ENCODE assay signal across 30 mouse cellular contexts in the genomic region with DNA sequence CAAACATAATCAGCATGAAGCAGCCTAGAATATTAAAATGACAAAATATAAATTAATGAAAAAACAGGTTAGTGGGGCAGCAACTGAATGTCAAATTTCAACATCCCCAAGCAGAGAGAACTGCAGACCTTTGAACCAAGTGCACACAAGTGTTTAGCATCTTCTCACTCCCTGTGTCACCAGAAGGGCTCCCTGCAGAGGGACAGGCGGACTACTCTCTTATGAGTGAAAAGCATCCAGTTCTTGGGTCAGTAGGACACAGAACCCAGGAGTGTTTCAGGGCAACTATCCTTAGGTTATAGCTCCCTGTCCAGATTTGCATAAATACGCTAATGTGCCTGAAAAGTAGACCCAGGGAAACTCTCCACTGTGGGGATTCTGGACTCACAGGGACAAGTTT.
"Had no signal": no experiment of that assay in that cellular context is flagged by ENCODE, and none has a peak within 500 bp of the region (broad histone marks: within the 10 kb centered on the region; RNA-seq: fewer than 3 reads in every experiment).

No protein-coding gene starts in this region.

- H3K4me3 ChIP-seq: limb, embryonic 10.5 days; limb, embryonic 12.5 days; limb, embryonic 13.5 days; limb, embryonic 15.5 days; liver, embryonic 12.5 days; liver, embryonic 13.5 days; liver, embryonic 15.5 days; lung, embryonic 15.5 days; megakaryocyte, embryonic 14.5 days; midbrain, embryonic 10.5 days; midbrain, embryonic 12.5 days; midbrain, embryonic 13.5 days; midbrain, embryonic 15.5 days; myocyte; neural tube, embryonic 12.5 days had no signal

- ATAC-seq: liver, embryonic 12.5 days; liver, postnatal 0 days; lung, postnatal 0 days; midbrain, embryonic 13.5 days; midbrain, embryonic 15.5 days had no signal

- H3K4me2 ChIP-seq: limb, embryonic 12.5 days; limb, embryonic 13.5 days; limb, embryonic 15.5 days; liver, embryonic 11.5 days; liver, embryonic 12.5 days; liver, embryonic 13.5 days; liver, embryonic 15.5 days; lung, embryonic 14.5 days; lung, embryonic 15.5 days; midbrain, embryonic 12.5 days; midbrain, embryonic 13.5 days; midbrain, embryonic 15.5 days; neural tube, embryonic 12.5 days had no signal

- DNase-seq: left cerebral cortex, postnatal 4 days; liver; liver, embryonic 13.5 days; liver, postnatal 0 days; lung, adult 18-20 months; lung, adult 2 months; lung, embryonic 14.5 days; lung, postnatal 10 days; lung, postnatal 14 days; lung, postnatal 36 days; lung, postnatal 4 days; midbrain, embryonic 14.5 days had no signal

- H3K9ac ChIP-seq: limb, embryonic 12.5 days; limb, embryonic 13.5 days; limb, embryonic 15.5 days; liver, embryonic 12.5 days; liver, embryonic 13.5 days; liver, embryonic 14.5 days; liver, embryonic 15.5 days; liver, postnatal 0 days; lung, embryonic 14.5 days; lung, embryonic 15.5 days; midbrain, embryonic 12.5 days; midbrain, embryonic 13.5 days; midbrain, embryonic 15.5 days; neural tube, embryonic 12.5 days had no signal

- H3K36me3 ChIP-seq: limb, embryonic 10.5 days; limb, embryonic 12.5 days; limb, embryonic 13.5 days; limb, embryonic 15.5 days; liver, embryonic 12.5 days; liver, embryonic 13.5 days; liver, embryonic 15.5 days; lung, embryonic 15.5 days; midbrain, embryonic 10.5 days; midbrain, embryonic 12.5 days; midbrain, embryonic 15.5 days; neural tube, embryonic 12.5 days had no signal

- H3K9me3 ChIP-seq: limb, embryonic 10.5 days; limb, embryonic 12.5 days; limb, embryonic 13.5 days; limb, embryonic 15.5 days; liver, embryonic 12.5 days; liver, embryonic 13.5 days; liver, embryonic 15.5 days; lung, embryonic 15.5 days; megakaryocyte, embryonic 14.5 days; midbrain, embryonic 10.5 days; midbrain, embryonic 12.5 days; midbrain, embryonic 13.5 days; midbrain, embryonic 15.5 days; neural tube, embryonic 12.5 days had no signal

- H3K27me3 ChIP-seq: limb, embryonic 12.5 days; limb, embryonic 13.5 days; limb, embryonic 15.5 days; liver, embryonic 12.5 days; liver, embryonic 13.5 days; liver, embryonic 15.5 days; lung, embryonic 15.5 days; megakaryocyte, embryonic 14.5 days; midbrain, embryonic 12.5 days; midbrain, embryonic 13.5 days; midbrain, embryonic 15.5 days; neural tube, embryonic 12.5 days had no signal

- H3K4me1 ChIP-seq: limb, embryonic 10.5 days; limb, embryonic 12.5 days; limb, embryonic 15.5 days; liver, embryonic 12.5 days; liver, embryonic 13.5 days; liver, embryonic 15.5 days; lung, embryonic 15.5 days; megakaryocyte, embryonic 14.5 days; midbrain, embryonic 10.5 days; midbrain, embryonic 12.5 days; midbrain, embryonic 13.5 days; midbrain, embryonic 15.5 days; neural tube, embryonic 12.5 days had no signal

- H3K27ac ChIP-seq: limb, embryonic 10.5 days; limb, embryonic 12.5 days; limb, embryonic 13.5 days; limb, embryonic 15.5 days; liver, embryonic 12.5 days; liver, embryonic 13.5 days; liver, embryonic 14.5 days; liver, embryonic 15.5 days; lung, embryonic 15.5 days; macrophage; midbrain, embryonic 10.5 days; midbrain, embryonic 12.5 days; midbrain, embryonic 13.5 days; midbrain, embryonic 15.5 days; neural tube, embryonic 12.5 days had no signal
